Mouse (Mus musculus) bone marrow, adult 2 months (tissue): ENCODE measurements around the gene Nid2.

Experiments
- CTCF ChIP-seq: fragments of 200-500 bp; IDR thresholded peaks from 2 replicates; pipeline ENCODE4 v1.5.1; 2011; ENCODE audit warnings: low read length, control low read depth; ENCODE audit not compliant: control insufficient read depth, insufficient read depth
- POLR2A ChIP-seq: fragments of 200-500 bp; IDR thresholded peaks from 2 replicates; pipeline ENCODE4 v1.6.1; 2011; ENCODE audit warnings: low read depth, mild to moderate bottlenecking, control low read depth, low read length, borderline replicate concordance; ENCODE audit not compliant: control insufficient read depth

DNA sequence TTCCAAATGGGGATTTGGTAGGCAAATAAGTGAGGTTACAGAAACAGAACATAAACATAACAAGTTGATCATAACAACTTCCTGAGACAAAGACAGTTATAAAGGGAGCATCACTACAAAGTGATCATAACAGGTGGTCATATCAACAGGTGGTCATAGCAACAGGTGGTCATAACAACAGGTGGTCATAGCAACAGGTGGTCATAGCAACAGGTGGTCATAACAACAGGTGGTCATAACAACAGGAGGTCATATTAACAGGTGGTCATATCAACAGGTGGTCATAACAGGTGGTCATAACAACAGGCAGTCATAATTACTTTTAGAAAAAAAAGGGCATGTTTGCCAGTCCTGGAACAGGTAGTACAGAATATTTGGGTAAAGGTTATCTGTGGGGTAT lies 49.5 kb upstream of the Nid2 start:
- no peak for TF ChIP-seq POLR2A
- TF ChIP-seq CTCF = no peak
